Mouse (Mus musculus): ENCODE results near the gene Pus7l.
"Not testable (repeated sequence)": the region's sequence is repeated elsewhere in the genome, so short reads cannot be mapped to it uniquely, and the experiment has no call there.

- TF ChIP-seq EP300, CTCF (IDR thresholded peaks at IDR 0.05): not testable (repeated sequence)
These were observed 55.3 kb downstream of the Pus7l start for GRCm38 (mm10) chr15:94488028-94488427.
